In genomic region chr7:143469946-143470345, GRCm38 (mm10) we compare ENCODE assay signal across 8 mouse cellular contexts. TPM values are rescaled to one million over a fixed set of nuclear protein-coding genes. Genes with fewer than 3 reads are reported as not detected.
A peak's percentile ranks its signal among the peaks of the same experiment; 100 is the strongest.
DNase-seq lines count a peak whose midpoint lies in the region; ATAC-seq and TF ChIP-seq lines count a peak whose summit lies in the region.

No protein-coding gene starts in this region.

- TF ChIP-seq POLR2A in bone marrow, adult 2 months (IDR thresholded peaks at IDR 0.05; ENCODE audit: borderline replicate concordance, control insufficient read depth, low read depth, low read length): no peak
- TF ChIP-seq POLR2A in embryonic fibroblast, embryonic 13.5 days (IDR thresholded peaks at IDR 0.05; ENCODE audit: low read depth, low read length): no peak

- peaks cover 22% of the 10 kb centered on the region for H3K4me1 ChIP-seq in G1E (ENCODE audit: insufficient read depth, low read depth, low read length)
- no peaks in the 10 kb centered on the region; the same call in 1 of the 2 replicates for H3K4me1 ChIP-seq in bone marrow, adult 2 months (ENCODE audit: control insufficient read depth, insufficient read depth, low read length)
- no peaks in the 10 kb centered on the region for H3K4me1 ChIP-seq in embryonic fibroblast, embryonic 13.5 days (ENCODE audit: control insufficient read depth, insufficient read depth, low read length)
- peaks cover 24% of the 10 kb centered on the region for H3K4me1 ChIP-seq in heart, embryonic 13.5 days

- H3K4me3 ChIP-seq in G1E (ENCODE audit: low read depth, low read length): no peak overlapping the region
- H3K4me3 ChIP-seq in bone marrow, adult 2 months (replicated peaks; ENCODE audit: control insufficient read depth, low read depth, low read length): no peak overlapping the region
- no peak overlapping the region for H3K4me3 ChIP-seq in embryonic fibroblast, embryonic 13.5 days (ENCODE audit: insufficient read depth, low read length)
- H3K4me3 ChIP-seq in heart, embryonic 13.5 days: no peak overlapping the region

- DNase-seq in G1E (ENCODE audit: low spot score): peak; percentile 55
- peak; percentile 43 to 67 for DNase-seq in layer of hippocampus, adult 8-10 months (ENCODE audit: low spot score in 2 of 2)
- peak; percentile 74 for DNase-seq in right cerebral cortex, postnatal 25 days

- H3K36me3 ChIP-seq in G1E (replicated peaks): no peaks in the 10 kb centered on the region
- no peaks in the 10 kb centered on the region for H3K36me3 ChIP-seq in heart, embryonic 13.5 days

- H3K4me2 ChIP-seq in heart, embryonic 13.5 days: no peak overlapping the region

- H3K9me3 ChIP-seq in G1E (replicated peaks): peaks cover 3% of the 10 kb centered on the region
- H3K9me3 ChIP-seq in heart, embryonic 13.5 days: no peaks in the 10 kb centered on the region

- TF ChIP-seq CTCF in G1E (IDR thresholded peaks at IDR 0.05; ENCODE audit: low read depth, low read length): peak; percentile 73
- TF ChIP-seq CTCF in bone marrow, adult 2 months (IDR thresholded peaks at IDR 0.05; ENCODE audit: control insufficient read depth, insufficient read depth, low read length): peak; percentile 85
- TF ChIP-seq CTCF in embryonic fibroblast, embryonic 13.5 days (IDR thresholded peaks at IDR 0.05; ENCODE audit: borderline replicate concordance, insufficient read depth, low read length): peak; percentile 73

- peaks cover 53% of the 10 kb centered on the region for H3K27me3 ChIP-seq in G1E (ENCODE audit: insufficient read depth, low read length)
- H3K27me3 ChIP-seq in heart, embryonic 13.5 days (replicated peaks): peaks cover 17% of the 10 kb centered on the region; the same call in 1 of the 2 replicates

- 11% methylated on average over 8 of the region's 8 CpGs for WGBS in bone marrow, adult 2 months
- 13% methylated on average over 8 of the region's 8 CpGs for WGBS in heart, embryonic 13.5 days

- H3K9ac ChIP-seq in heart, embryonic 13.5 days: 0 out of 2 replicates have a peak overlapping the region, but pooled peaks have one; percentile 1

- H3K27ac ChIP-seq in bone marrow, adult 2 months (ENCODE audit: control insufficient read depth, insufficient read depth, low read depth, low read length, poor library complexity): no peak overlapping the region
- no peak overlapping the region for H3K27ac ChIP-seq in embryonic fibroblast, embryonic 13.5 days (ENCODE audit: insufficient read depth, low read length)
- no peak overlapping the region for H3K27ac ChIP-seq in heart, embryonic 13.5 days (replicated peaks)

- ATAC-seq in G1E (ENCODE audit: extremely low read depth, insufficient number of reproducible peaks, low FRiP score, poor library complexity, severe bottlenecking): no peak
- ATAC-seq in heart, embryonic 13.5 days (ENCODE audit: extremely low read depth, insufficient number of reproducible peaks, low FRiP score, low TSS enrichment): no peak
- ATAC-seq in megakaryocyte progenitor cell, adult 5-6 weeks (replicated peaks; ENCODE audit: poor library complexity): peak; percentile 62
- ATAC-seq in inflammation-experienced regulatory T-cells, adult 6 months: no peak

RNA-seq across cellular contexts. Expression of gene Slc22a18, which starts 3.6 kb away (rescaled TPM):
- 2.6 and 2.9 TPM in 2 replicates for total RNA-seq in G1E (2014; fragmentation: Nextera tagmentation)
- 3.9 and 5.0 TPM in 2 replicates for total RNA-seq in G1E (2017)
- polyA plus RNA-seq in G1E (2012): 2.4 and 3.4 TPM in 2 replicates
- polyA plus RNA-seq in bone marrow, adult 2 months (2011; ENCODE audit: insufficient read depth, insufficient read length, low replicate concordance, missing spikeins): 3.3 TPM in 1 of 2 replicates, not detected in the other
- 0.77 and 3.9 TPM in 2 replicates for polyA plus RNA-seq in embryonic fibroblast, embryonic 13.5 days (2011; ENCODE audit: insufficient read length, low read depth, missing spikeins)
- polyA plus RNA-seq in heart, embryonic 13.5 days (2015; fragmentation: Nextera tagmentation; extraction: Ambion mirVana): 0.90 and 1.3 TPM in 2 replicates
- total RNA-seq in layer of hippocampus, adult 8-10 months (2022): 1 to 10 TPM in 2 of 4 experiments, under 1 TPM in 1, not detected in 1; 0.66 to 1.4 (median 1.4) TPM
- 0.12 and 1.5 TPM in 2 replicates for total RNA-seq in megakaryocyte progenitor cell, adult 5-6 weeks (2015)
- total RNA-seq in megakaryocyte progenitor cell, adult 5-6 weeks (2017): 0.64 TPM in 1 of 2 replicates, not detected in the other
- polyA plus RNA-seq in inflammation-experienced regulatory T-cells, adult 6 months (2017; shearing (Covaris generic)): under 1 TPM in 1 of 3 experiments, not detected in 2; 0.54 TPM

RNA-seq across cellular contexts. Expression of gene Cdkn1c, which starts 9.1 kb away (rescaled TPM):
- total RNA-seq in G1E (2014; fragmentation: Nextera tagmentation): not detected in 2 replicates
- total RNA-seq in G1E (2017): 0.06 TPM in 1 of 2 replicates, not detected in the other
- polyA plus RNA-seq in G1E (2012): 0.03 and 0.15 TPM in 2 replicates
- polyA plus RNA-seq in bone marrow, adult 2 months (2011; ENCODE audit: insufficient read depth, insufficient read length, low replicate concordance, missing spikeins): 4.3 and 8.0 TPM in 2 replicates
- polyA plus RNA-seq in embryonic fibroblast, embryonic 13.5 days (2011; ENCODE audit: insufficient read length, low read depth, missing spikeins): 23.8 and 173 TPM in 2 replicates
- 621 and 622 TPM in 2 replicates for polyA plus RNA-seq in heart, embryonic 13.5 days (2015; fragmentation: Nextera tagmentation; extraction: Ambion mirVana)
- total RNA-seq in layer of hippocampus, adult 8-10 months (2022): 1 to 10 TPM; 4.4 to 9.9 (median 7.0) TPM
- total RNA-seq in megakaryocyte progenitor cell, adult 5-6 weeks (2015): 0.61 and 0.79 TPM in 2 replicates
- 0.41 and 0.58 TPM in 2 replicates for total RNA-seq in megakaryocyte progenitor cell, adult 5-6 weeks (2017)
- polyA plus RNA-seq in inflammation-experienced regulatory T-cells, adult 6 months (2017; shearing (Covaris generic)): under 1 TPM in 2 of 3 experiments, not detected in 1; 0.25 to 0.64 TPM

RNA-seq across cellular contexts. Expression of gene Phlda2, which starts 33.0 kb away (rescaled TPM):
- total RNA-seq in G1E (2014; fragmentation: Nextera tagmentation): 2.1 and 6.4 TPM in 2 replicates
- total RNA-seq in G1E (2017): 3.2 and 3.8 TPM in 2 replicates
- polyA plus RNA-seq in G1E (2012): 18.7 and 22.1 TPM in 2 replicates
- 9.1 TPM in 1 of 2 replicates, not detected in the other for polyA plus RNA-seq in bone marrow, adult 2 months (2011; ENCODE audit: insufficient read depth, insufficient read length, low replicate concordance, missing spikeins)
- not detected in 2 replicates for polyA plus RNA-seq in embryonic fibroblast, embryonic 13.5 days (2011; ENCODE audit: insufficient read length, low read depth, missing spikeins)
- polyA plus RNA-seq in heart, embryonic 13.5 days (2015; fragmentation: Nextera tagmentation; extraction: Ambion mirVana): 1.2 and 2.3 TPM in 2 replicates
- under 1 TPM in 1 of 4 experiments, not detected in 3; 0.66 TPM for total RNA-seq in layer of hippocampus, adult 8-10 months (2022)
- 0.81 and 2.2 TPM in 2 replicates for total RNA-seq in megakaryocyte progenitor cell, adult 5-6 weeks (2015)
- not detected in 2 replicates for total RNA-seq in megakaryocyte progenitor cell, adult 5-6 weeks (2017)
- not detected for polyA plus RNA-seq in inflammation-experienced regulatory T-cells, adult 6 months (2017; shearing (Covaris generic))
